Mouse (Mus musculus) layer of hippocampus, adult 11-12 months (tissue): ENCODE results near the gene Rpl37a.
A peak's percentile ranks its signal among the peaks of the same experiment; 100 is the strongest.

Experiments used
- DNase-seq: peaks from one replicate; pipeline ENCODE4 v3.0.0; 2022; ENCODE audit warnings: low spot score

Rpl37a gene

DNA sequence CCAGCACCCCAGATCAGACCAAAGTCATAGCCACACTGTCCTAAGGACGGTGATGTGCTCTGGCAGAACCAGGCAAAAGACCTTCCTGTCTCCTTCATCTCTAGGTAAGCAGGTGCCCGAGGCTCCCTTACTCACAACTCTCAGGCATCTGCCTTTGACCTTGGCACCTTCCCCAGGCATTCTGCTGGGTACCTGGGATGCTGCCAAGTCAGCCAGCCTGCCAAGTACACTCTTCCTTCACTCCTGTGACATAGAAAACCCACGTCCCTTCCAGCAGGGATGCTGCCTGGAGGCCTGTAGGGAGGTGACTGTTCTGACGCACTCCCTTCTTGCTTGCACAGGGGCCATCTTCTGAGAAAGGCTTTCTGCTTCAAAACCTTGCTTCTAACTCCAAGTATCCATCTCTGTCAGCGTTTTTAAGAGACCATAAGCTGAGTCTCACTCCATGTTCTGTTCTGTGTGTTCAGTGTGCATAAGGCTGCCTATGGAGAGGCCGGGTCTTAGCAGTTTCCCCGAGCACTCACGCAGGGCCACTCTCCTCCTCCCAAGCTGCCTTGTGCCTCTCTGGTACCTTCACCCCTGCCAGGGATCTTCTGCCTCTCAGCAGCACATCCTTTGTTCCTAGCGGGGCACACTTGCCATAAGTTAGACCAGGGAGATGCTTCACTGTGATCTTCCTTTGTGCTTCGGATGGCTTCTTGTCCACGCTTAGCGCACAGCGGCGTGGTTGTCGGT lies 28.0 kb downstream of the Rpl37a start:
- DNase-seq: no peak

GRCm38 (mm10) chr1:72739681-72740063 lies 28.6 kb downstream of the Rpl37a start:
- peak; percentile 32 for DNase-seq

GRCm38 (mm10) chr1:72741406-72741805 lies 30.3 kb downstream of the Rpl37a start:
- DNase-seq: no peak

GRCm38 (mm10) chr1:72744816-72745506 lies 33.9 kb downstream of the Rpl37a start:
- no peak for DNase-seq

GRCm38 (mm10) chr1:72746382-72746781 lies 35.3 kb downstream of the Rpl37a start:
- peak; percentile 41 for DNase-seq

DNA sequence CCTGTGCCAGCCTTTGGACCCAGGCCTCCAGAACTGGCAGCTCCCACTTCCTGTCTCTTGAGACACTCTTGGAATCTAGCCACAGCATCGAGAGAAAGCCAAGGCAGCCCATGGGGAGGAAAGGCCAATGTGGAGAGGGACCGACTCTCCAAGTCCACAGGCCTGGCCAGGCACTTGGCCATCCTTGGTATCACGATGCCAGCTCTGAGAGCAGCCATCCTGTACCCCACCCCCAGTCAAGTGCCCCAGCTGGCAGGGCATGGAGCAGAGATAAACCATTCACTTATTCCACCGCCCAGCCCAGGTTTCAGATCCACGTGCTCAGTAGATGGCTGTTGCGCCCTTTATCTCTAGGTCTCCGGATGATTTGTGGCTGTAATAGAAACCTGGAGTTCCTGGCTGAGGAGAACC lies 40.3 kb downstream of the Rpl37a start:
- DNase-seq: peak; percentile 39

- no peak for DNase-seq
Measured at GRCm38 (mm10) chr1:72753211-72753610, 42.1 kb downstream of the Rpl37a start.

DNA sequence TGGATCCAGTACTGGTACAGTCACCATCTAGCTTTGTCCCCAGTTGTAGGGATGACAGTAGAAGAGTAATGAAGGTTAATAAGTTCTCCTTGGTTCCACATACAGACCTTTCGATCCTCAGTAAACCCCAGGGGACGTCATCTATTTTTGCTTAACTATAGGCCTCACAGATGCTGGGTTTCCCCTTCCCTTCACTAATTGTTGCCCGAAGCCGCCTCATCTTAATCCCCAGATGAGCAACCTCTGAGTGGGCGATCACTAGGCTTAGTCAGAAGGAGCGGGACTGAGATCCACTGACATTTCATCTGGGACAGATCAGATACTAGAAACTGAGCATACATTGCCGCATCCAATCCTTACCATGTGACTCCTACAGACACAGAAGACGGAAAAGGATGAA lies 44.1 kb downstream of the Rpl37a start:
- no peak for DNase-seq

GRCm38 (mm10) chr1:72755801-72756200 lies 44.7 kb downstream of the Rpl37a start:
- DNase-seq: no peak

DNA sequence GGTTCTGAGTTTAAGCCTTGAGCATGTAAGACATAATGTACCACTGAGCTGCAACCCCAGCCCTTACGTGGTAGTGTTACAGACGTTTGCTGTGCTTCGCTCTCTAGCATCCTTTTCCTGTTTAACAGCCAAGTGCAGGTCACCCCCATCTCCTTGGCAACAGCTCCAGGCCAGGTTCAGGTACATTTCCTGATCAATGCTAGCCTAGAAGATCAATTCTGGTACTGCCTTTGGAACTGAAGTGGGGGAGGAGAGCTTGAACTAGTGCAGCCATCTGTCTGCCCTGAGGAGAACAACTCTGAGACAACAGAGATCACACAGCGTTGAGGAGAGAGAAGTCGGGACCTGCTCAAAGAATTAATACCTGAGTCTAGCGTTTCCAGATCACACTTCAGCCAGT lies 48.7 kb downstream of the Rpl37a start:
- no peak for DNase-seq
